Mouse (Mus musculus): ENCODE data around the gene Wdr37. TPM values are rescaled to one million over a fixed set of nuclear protein-coding genes. Genes with fewer than 3 reads are reported as not detected.

The Wdr37 gene
- total RNA-seq, 2 experiments from 2014 or later = 37.2 to 43.1 TPM

DNA sequence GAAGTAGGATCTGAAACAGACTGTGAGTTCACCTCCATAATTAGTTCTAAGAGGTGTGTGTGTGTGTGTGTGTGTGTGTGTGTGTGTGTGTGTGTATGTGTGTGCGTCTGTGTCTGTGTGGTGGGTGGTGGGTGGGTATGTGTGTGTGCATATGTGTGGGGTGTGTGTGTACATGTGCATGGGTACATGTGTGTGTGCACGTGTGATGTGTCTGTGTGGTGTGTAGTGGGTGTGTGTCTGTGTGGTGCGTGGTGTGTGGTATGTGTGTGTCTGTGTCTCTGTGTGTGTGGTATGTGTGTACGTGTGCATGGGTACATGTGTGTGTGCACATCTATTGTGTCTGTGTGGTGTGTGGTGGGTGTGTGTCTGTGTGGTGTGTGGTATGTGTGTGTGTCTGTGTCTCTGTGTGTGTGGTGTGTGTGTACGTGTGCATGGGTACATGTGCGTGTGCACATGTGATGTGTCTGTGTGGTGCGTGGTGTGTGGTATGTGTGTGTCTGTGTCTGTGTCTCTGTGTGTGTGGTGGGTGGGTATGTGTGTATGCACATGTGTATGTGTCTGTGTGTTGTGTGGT, 102.0 kb downstream of the Wdr37 start:
- ATAC-seq (ENCODE audit: poor library complexity, severe bottlenecking) = no peak

DNA sequence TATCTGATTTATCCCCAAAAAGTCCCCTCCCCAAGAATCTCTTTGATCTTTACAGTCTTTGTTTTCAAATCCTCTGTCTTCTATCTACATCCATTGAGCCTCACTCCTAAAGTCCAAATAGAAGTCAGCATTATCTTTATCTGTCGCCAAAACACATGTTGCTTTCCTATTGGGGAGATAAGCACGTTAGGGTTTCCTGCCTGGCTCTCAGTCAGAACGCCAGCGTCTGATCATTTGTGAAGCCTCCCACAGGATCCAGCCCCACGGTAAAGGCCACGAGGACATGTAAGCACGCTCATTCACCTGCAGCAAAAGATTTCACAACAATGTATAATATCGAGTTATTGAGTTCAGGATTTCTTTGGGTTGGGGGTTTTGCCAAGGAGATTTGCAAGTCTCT, 110.8 kb downstream of the Wdr37 start:
- ATAC-seq (ENCODE audit: poor library complexity, severe bottlenecking) = no peak

Other genes starting within 250 kb of the Wdr37 start
- gene Idi1, start 13.6 kb upstream of the Wdr37 start, total RNA-seq (2015) = 26.1 and 30.5 TPM in 2 replicates
- gene Idi1, start 13.6 kb upstream of the Wdr37 start, total RNA-seq (2017) = 26.5 and 32.9 TPM in 2 replicates
- gene Gm9745, start 76.3 kb upstream of the Wdr37 start, total RNA-seq (2015) = not detected in 2 replicates
- gene Gm9745, start 76.3 kb upstream of the Wdr37 start, total RNA-seq (2017) = not detected in 2 replicates
- not detected in 2 replicates for gene Idi2, start 81.0 kb upstream of the Wdr37 start, total RNA-seq (2015)
- gene Idi2, start 81.0 kb upstream of the Wdr37 start, total RNA-seq (2017) = not detected in 2 replicates
- 34.7 and 35.2 TPM in 2 replicates for gene Gtpbp4, start 124.2 kb upstream of the Wdr37 start, total RNA-seq (2015)
- 45.2 and 50.9 TPM in 2 replicates for gene Gtpbp4, start 124.2 kb upstream of the Wdr37 start, total RNA-seq (2017)
- 75.5 and 85.5 TPM in 2 replicates for gene Larp4b, start 222.0 kb upstream of the Wdr37 start, total RNA-seq (2015)
- 88.0 and 90.9 TPM in 2 replicates for gene Larp4b, start 222.0 kb upstream of the Wdr37 start, total RNA-seq (2017)

Measured in megakaryocyte, adult 5-6 weeks (primary cell).